Mouse (Mus musculus) frontal cortex, adult 2 months (tissue): ENCODE measurements around the gene Xpnpep2. TPM values are rescaled to one million over a fixed set of nuclear protein-coding genes. Genes with fewer than 3 reads are reported as not detected.

Experiments
- DNase-seq, 2 experiments: peaks; one replicate each; pipeline ENCODE4 v3.0.0; 2022; ENCODE audit warnings: low spot score in 1 of 2; ENCODE audit errors: extremely low spot score in 1 of 2
- polyA plus RNA-seq: library from polyadenylated mRNA; depleted of rRNA; stranded (reverse); fragments of >200 nt; gene quantifications from 2 replicates; pipeline ENCODE4 v1.2.3, GENCODE M21; 2012; rRNA removed

Gene Xpnpep2
- polyA plus RNA-seq, 1 experiment, result 0.14 TPM

DNA sequence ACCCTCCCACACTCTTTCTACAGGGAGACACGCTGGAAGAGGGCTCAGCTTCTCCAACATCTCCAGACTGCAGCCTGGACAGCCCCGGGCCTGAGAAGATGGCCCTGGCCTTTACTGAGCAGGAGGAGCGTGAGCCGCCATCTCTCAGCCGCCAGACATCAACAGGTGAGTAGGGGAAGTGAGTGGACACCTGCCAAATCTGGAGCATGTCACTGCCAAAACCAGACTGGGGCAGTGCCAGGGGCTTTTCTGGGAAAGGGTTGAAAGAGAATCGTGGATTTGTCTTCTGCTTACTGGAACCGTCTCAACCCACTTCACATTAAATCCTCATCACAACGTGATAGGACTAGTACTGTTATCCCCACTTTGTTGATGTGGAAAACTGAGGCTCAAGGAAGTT, 48.9 kb downstream of the Xpnpep2 start:
- DNase-seq, result no peak

DNA sequence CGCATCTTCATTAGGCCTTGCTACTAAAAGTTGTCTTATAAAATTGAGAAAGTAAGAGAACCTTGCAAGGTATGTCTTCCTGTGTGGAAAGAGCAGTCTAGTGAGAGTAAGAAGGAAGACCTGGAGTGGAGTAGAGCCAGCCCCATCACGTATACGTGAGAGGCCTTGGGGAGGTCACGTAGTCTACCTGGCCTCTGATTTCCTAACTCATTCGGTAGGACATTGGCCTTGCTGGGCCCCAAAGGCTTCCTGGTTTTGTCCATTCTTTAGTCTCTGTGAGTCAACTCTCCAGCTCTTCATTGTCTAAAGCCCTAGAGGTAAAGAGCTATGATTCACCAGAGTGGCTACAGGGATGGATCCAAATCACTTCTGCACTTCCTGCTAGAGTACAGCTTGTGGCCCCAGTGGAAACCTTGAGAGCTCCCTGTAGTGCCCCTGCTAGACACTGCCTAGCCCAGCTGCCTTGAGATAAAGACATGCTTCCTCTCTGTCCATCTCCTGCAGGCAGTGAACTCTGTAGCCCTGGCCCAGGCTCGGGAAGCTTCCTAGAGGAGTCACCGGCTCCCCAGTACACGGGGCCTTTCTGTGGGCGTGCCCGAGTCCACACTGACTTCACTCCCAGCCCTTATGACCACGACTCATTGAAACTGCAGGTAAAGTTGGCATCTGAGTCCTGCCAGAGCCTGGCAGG, 49.8 kb downstream of the Xpnpep2 start:
- DNase-seq, result no peak

GRCm38 (mm10) chrX:48169892-48170291, 61.4 kb downstream of the Xpnpep2 start:
- DNase-seq, result no peak

DNA sequence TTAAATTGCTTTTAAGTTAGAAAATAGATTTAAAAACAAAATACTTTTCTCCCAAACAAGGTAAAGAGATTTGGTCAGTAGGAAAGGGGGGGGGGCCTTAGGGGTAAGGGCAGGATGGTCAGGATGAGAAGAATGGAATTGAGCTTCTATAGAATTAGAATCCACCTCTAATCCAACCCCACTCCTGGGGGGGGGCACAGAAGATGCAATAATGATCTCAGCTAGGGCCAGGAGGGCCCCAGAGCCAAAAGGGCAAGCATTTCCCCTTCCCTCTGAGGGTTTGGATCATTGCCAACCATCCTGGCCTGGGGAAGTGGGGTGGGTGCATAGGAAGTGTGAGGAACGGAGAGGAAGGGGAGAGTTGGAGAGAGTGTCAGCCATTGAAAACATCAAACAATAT, 61.8 kb downstream of the Xpnpep2 start:
- DNase-seq, result no peak

GRCm38 (mm10) chrX:48181844-48182243, 73.3 kb downstream of the Xpnpep2 start:
- DNase-seq, result peak in 1 of 2 experiments; percentile 28

DNA sequence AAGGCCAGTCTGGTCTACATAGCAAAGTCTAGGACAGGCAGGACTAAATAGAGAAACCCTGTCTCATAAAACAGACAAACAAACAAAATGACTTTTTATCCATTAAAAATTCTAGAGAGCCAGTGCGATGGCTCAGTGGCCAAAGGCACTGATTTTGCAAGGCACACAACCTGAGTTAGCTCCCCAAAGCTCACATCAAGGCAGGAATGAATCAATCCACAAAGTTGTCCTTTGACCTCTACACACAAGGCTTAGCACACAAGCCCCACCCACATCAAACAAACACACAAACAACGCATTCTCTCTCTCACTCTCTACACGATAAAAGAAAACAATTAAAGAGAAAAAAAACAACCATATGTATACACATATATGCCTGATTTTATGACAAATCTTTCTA, 76.2 kb downstream of the Xpnpep2 start:
- DNase-seq, result no peak

Other genes starting within 250 kb of the Xpnpep2 start
- gene Smarca1, start 215.8 kb upstream of the Xpnpep2 start, polyA plus RNA-seq, result 12.8 and 15.9 TPM in 2 replicates
- 52.1 and 61.1 TPM in 2 replicates for gene Ocrl, start 196.3 kb upstream of the Xpnpep2 start, polyA plus RNA-seq
- 20.0 and 25.3 TPM in 2 replicates for gene Apln, start 73.9 kb upstream of the Xpnpep2 start, polyA plus RNA-seq
- gene Sash3, start 37.7 kb downstream of the Xpnpep2 start, polyA plus RNA-seq, result 1.7 and 1.8 TPM in 2 replicates
- 34.9 and 37.7 TPM in 2 replicates for gene Zdhhc9, start 100.2 kb downstream of the Xpnpep2 start, polyA plus RNA-seq
- 13.9 and 15.2 TPM in 2 replicates for gene Utp14a, start 148.1 kb downstream of the Xpnpep2 start, polyA plus RNA-seq
- gene Bcorl1, start 232.6 kb downstream of the Xpnpep2 start, polyA plus RNA-seq, result 8.0 and 9.2 TPM in 2 replicates